Mouse (Mus musculus): ENCODE measurements at regions not wholly inside any gene's neighbourhood (a gene's known extent, or its start where the extent isn't known, plus 50 kb on each side); places are given as distances from the start of the nearest gene placed in this dataset.

- H3K27me3 ChIP-seq (ENCODE audit: control insufficient read depth, insufficient read depth, low read length): no peaks in the 10 kb centered on the region
- H3K9me3 ChIP-seq (ENCODE audit: control insufficient read depth, low read length): no peaks in the 10 kb centered on the region
- H3K9ac ChIP-seq (ENCODE audit: low read length): no peak overlapping the region
- 96% methylated on average over 1 of the region's 1 CpGs for WGBS
- DNase-seq (ENCODE audit: low spot score, missing footprints) (no peak), ATAC-seq (ENCODE audit: low FRiP score) (no peak)
- H3K4me1 ChIP-seq (ENCODE audit: control insufficient read depth, insufficient read depth, low read length): no peaks in the 10 kb centered on the region
- no peak overlapping the region for H3K27ac ChIP-seq (ENCODE audit: low read depth, low read length)
- no peak overlapping the region for H3K4me3 ChIP-seq (ENCODE audit: low read depth, low read length)
- H3K4me2 ChIP-seq: no peak overlapping the region
- H3K36me3 ChIP-seq (ENCODE audit: control insufficient read depth, insufficient read depth, low read length): no peaks in the 10 kb centered on the region
Observed at GRCm38 (mm10) chr8:128075566-128075965, 282.8 kb upstream of the Nrp1 start.

GRCm38 (mm10) chr8:128076226-128076625 lies 282.2 kb upstream of the Nrp1 start:
- ATAC-seq (ENCODE audit: low FRiP score) (no peak), DNase-seq (ENCODE audit: low spot score, missing footprints) (no peak)
- Histone ChIP-seq H3K9ac (ENCODE audit: low read length) (no peak overlapping the region), H3K4me1 (ENCODE audit: control insufficient read depth, insufficient read depth, low read length) (no peaks in the 10 kb centered on the region), H3K4me2 (no peak overlapping the region), H3K9me3 (ENCODE audit: control insufficient read depth, low read length) (no peaks in the 10 kb centered on the region), H3K36me3 (ENCODE audit: control insufficient read depth, insufficient read depth, low read length) (no peaks in the 10 kb centered on the region), H3K27me3 (ENCODE audit: control insufficient read depth, insufficient read depth, low read length) (no peaks in the 10 kb centered on the region), H3K4me3 (ENCODE audit: low read depth, low read length) (no peak overlapping the region), H3K27ac (ENCODE audit: low read depth, low read length) (no peak overlapping the region)
- 94% methylated on average over 4 of the region's 4 CpGs for WGBS

GRCm38 (mm10) chr8:128078740-128079139 lies 279.7 kb upstream of the Nrp1 start:
- no peak overlapping the region for H3K4me2 ChIP-seq
- no peak for ATAC-seq (ENCODE audit: low FRiP score)
- no peak for DNase-seq (ENCODE audit: low spot score, missing footprints)
- H3K27me3 ChIP-seq (ENCODE audit: control insufficient read depth, insufficient read depth, low read length): no peaks in the 10 kb centered on the region
- no peak overlapping the region for H3K4me3 ChIP-seq (ENCODE audit: low read depth, low read length)
- H3K4me1 ChIP-seq (ENCODE audit: control insufficient read depth, insufficient read depth, low read length): no peaks in the 10 kb centered on the region
- WGBS: 88% methylated on average over 1 of the region's 1 CpGs
- H3K9me3 ChIP-seq (ENCODE audit: control insufficient read depth, low read length): no peaks in the 10 kb centered on the region
- no peaks in the 10 kb centered on the region for H3K36me3 ChIP-seq (ENCODE audit: control insufficient read depth, insufficient read depth, low read length)
- no peak overlapping the region for H3K9ac ChIP-seq (ENCODE audit: low read length)
- H3K27ac ChIP-seq (ENCODE audit: low read depth, low read length): no peak overlapping the region

DNA sequence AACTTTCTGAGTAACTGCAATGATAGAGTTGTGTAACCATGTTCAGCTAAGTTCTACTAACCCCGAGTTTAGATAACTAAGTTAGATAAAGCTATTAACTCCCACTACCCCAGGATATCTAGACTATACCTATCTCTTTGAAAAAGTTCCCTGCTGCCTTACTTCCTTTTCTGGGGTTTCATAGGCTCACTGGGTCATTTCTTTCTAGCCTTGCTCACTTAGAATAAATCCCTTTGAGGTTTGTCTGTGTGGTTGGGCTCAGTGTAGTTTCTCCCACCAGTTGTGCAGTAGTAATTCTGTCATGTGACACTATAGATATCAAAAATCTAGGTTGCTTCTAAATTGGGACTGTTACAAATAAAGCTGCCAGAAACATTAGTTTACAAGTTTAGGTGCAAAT lies 272.6 kb upstream of the Nrp1 start:
- H3K36me3 ChIP-seq (ENCODE audit: control insufficient read depth, insufficient read depth, low read length): no peaks in the 10 kb centered on the region
- DNase-seq (ENCODE audit: low spot score, missing footprints) (no peak), ATAC-seq (ENCODE audit: low FRiP score) (no peak)
- H3K27me3 ChIP-seq (ENCODE audit: control insufficient read depth, insufficient read depth, low read length): no peaks in the 10 kb centered on the region; the same call in 1 of the 2 replicates
- H3K9me3 ChIP-seq (ENCODE audit: control insufficient read depth, low read length): no peaks in the 10 kb centered on the region
- WGBS: 82% methylated on average over 1 of the region's 1 CpGs
- no peaks in the 10 kb centered on the region for H3K4me1 ChIP-seq (ENCODE audit: control insufficient read depth, insufficient read depth, low read length)
- no peak overlapping the region for H3K4me3 ChIP-seq (ENCODE audit: low read depth, low read length)
- H3K27ac ChIP-seq (ENCODE audit: low read depth, low read length): no peak overlapping the region
- no peak overlapping the region for H3K9ac ChIP-seq (ENCODE audit: low read length)
- H3K4me2 ChIP-seq: no peak overlapping the region

DNA sequence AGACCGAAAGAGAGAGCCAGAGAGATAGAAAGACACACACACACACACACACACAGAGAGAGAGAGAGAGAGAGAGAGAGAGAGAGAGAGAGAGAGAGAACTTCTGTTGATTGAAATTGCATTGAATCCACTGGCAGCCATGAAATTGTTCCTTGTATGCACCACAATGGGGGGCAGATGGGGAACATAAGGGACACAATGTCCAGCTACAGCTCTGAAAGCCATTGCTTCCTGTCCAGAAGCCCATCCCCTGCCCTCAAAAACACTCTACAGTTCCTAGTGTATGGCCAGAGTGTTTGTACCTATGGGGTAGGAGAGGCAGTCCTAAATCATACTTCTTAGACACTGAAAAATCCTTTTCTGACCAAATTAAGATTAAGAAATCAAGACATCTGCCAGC lies 270.9 kb upstream of the Nrp1 start:
- H3K4me3 ChIP-seq (ENCODE audit: low read depth, low read length): no peak overlapping the region

GRCm38 (mm10) chr8:128092826-128093225 lies 265.6 kb upstream of the Nrp1 start:
- 90% methylated on average over 7 of the region's 7 CpGs for WGBS
- no peak overlapping the region for H3K4me2 ChIP-seq
- H3K9ac ChIP-seq (ENCODE audit: low read length): no peak overlapping the region
- H3K4me1 ChIP-seq (ENCODE audit: control insufficient read depth, insufficient read depth, low read length): no peaks in the 10 kb centered on the region
- ATAC-seq (ENCODE audit: low FRiP score): no peak
- H3K36me3 ChIP-seq (ENCODE audit: control insufficient read depth, insufficient read depth, low read length): no peaks in the 10 kb centered on the region
- no peaks in the 10 kb centered on the region for H3K9me3 ChIP-seq (ENCODE audit: control insufficient read depth, low read length)
- no peak overlapping the region for H3K27ac ChIP-seq (ENCODE audit: low read depth, low read length)
- no peak for DNase-seq (ENCODE audit: low spot score, missing footprints)
- no peaks in the 10 kb centered on the region; the same call in 1 of the 2 replicates for H3K27me3 ChIP-seq (ENCODE audit: control insufficient read depth, insufficient read depth, low read length)
- H3K4me3 ChIP-seq (ENCODE audit: low read depth, low read length): no peak overlapping the region

More for the DNA sequence above, 270.9 kb upstream of the Nrp1 start:
- DNase-seq (ENCODE audit: low spot score, missing footprints) (peak; percentile 84), ATAC-seq (ENCODE audit: low FRiP score) (0 out of 2 replicates have a peak, but pooled peaks have one; percentile 33)
- no peaks in the 10 kb centered on the region for H3K36me3 ChIP-seq (ENCODE audit: control insufficient read depth, insufficient read depth, low read length)
- H3K27me3 ChIP-seq (ENCODE audit: control insufficient read depth, insufficient read depth, low read length): no peaks in the 10 kb centered on the region; the same call in 1 of the 2 replicates
- WGBS: 83% methylated on average over 1 of the region's 1 CpGs
- no peak overlapping the region for H3K9ac ChIP-seq (ENCODE audit: low read length)
- H3K9me3 ChIP-seq (ENCODE audit: control insufficient read depth, low read length): no peaks in the 10 kb centered on the region
- H3K27ac ChIP-seq (ENCODE audit: low read depth, low read length): no peak overlapping the region
- H3K4me2 ChIP-seq: no peak overlapping the region
- H3K4me1 ChIP-seq (ENCODE audit: control insufficient read depth, insufficient read depth, low read length): no peaks in the 10 kb centered on the region

DNA sequence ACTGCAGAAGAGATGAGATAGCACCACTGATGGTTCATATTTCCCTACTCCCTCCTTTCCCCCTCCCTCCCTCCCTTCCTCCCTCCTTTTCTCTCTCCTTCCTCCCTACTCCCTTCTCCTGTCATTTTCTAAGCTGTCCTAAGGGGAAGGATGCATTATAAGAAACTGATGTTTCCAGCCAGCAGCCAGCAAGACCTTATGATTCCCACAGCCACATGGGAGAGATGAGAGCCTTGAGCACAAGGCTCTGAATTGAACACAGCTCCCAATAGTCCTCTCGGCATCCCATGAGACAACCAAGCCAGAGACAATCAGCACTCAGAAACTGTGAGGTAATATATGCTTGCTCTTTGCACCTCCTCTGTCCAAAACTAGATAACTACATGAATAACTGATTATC lies 263.0 kb upstream of the Nrp1 start:
- Histone ChIP-seq H3K4me2 (no peak overlapping the region), H3K4me1 (ENCODE audit: control insufficient read depth, insufficient read depth, low read length) (no peaks in the 10 kb centered on the region), H3K9me3 (ENCODE audit: control insufficient read depth, low read length) (no peaks in the 10 kb centered on the region), H3K4me3 (ENCODE audit: low read depth, low read length) (no peak overlapping the region), H3K27ac (ENCODE audit: low read depth, low read length) (no peak overlapping the region), H3K9ac (ENCODE audit: low read length) (no peak overlapping the region), H3K27me3 (ENCODE audit: control insufficient read depth, insufficient read depth, low read length) (no peaks in the 10 kb centered on the region), H3K36me3 (ENCODE audit: control insufficient read depth, insufficient read depth, low read length) (no peaks in the 10 kb centered on the region)
- no peak for DNase-seq (ENCODE audit: low spot score, missing footprints)
- no peak for ATAC-seq (ENCODE audit: low FRiP score)
- WGBS: 86% methylated on average over 1 of the region's 1 CpGs

- no peaks in the 10 kb centered on the region for H3K4me1 ChIP-seq (ENCODE audit: control insufficient read depth, insufficient read depth, low read length)
- 83% methylated on average over 3 of the region's 3 CpGs for WGBS
- H3K36me3 ChIP-seq (ENCODE audit: control insufficient read depth, insufficient read depth, low read length): no peaks in the 10 kb centered on the region
- no peaks in the 10 kb centered on the region for H3K9me3 ChIP-seq (ENCODE audit: control insufficient read depth, low read length)
- H3K4me3 ChIP-seq (ENCODE audit: low read depth, low read length): no peak overlapping the region
- ATAC-seq (ENCODE audit: low FRiP score): no peak
- no peak for DNase-seq (ENCODE audit: low spot score, missing footprints)
- no peak overlapping the region for H3K9ac ChIP-seq (ENCODE audit: low read length)
- H3K27me3 ChIP-seq (ENCODE audit: control insufficient read depth, insufficient read depth, low read length): no peaks in the 10 kb centered on the region
- H3K27ac ChIP-seq (ENCODE audit: low read depth, low read length): no peak overlapping the region
- H3K4me2 ChIP-seq: no peak overlapping the region
Observed at GRCm38 (mm10) chr8:128097601-128098000, 260.8 kb upstream of the Nrp1 start.

GRCm38 (mm10) chr8:128103380-128103779 lies 255.0 kb upstream of the Nrp1 start:
- WGBS: 97% methylated on average over 1 of the region's 1 CpGs
- no peak for DNase-seq (ENCODE audit: low spot score, missing footprints)
- no peaks in the 10 kb centered on the region for H3K4me1 ChIP-seq (ENCODE audit: control insufficient read depth, insufficient read depth, low read length)

GRCm38 (mm10) chr8:128106569-128106968 lies 251.8 kb upstream of the Nrp1 start:
- WGBS: 89% methylated on average over 2 of the region's 2 CpGs

More at GRCm38 (mm10) chr8:128103380-128103779, 255.0 kb upstream of the Nrp1 start:
- no peaks in the 10 kb centered on the region for H3K9me3 ChIP-seq (ENCODE audit: control insufficient read depth, low read length)
- H3K27me3 ChIP-seq (ENCODE audit: control insufficient read depth, insufficient read depth, low read length): no peaks in the 10 kb centered on the region
- H3K4me2 ChIP-seq: no peak overlapping the region
- no peak overlapping the region for H3K9ac ChIP-seq (ENCODE audit: low read length)
- no peak overlapping the region for H3K4me3 ChIP-seq (ENCODE audit: low read depth, low read length)
- no peaks in the 10 kb centered on the region for H3K36me3 ChIP-seq (ENCODE audit: control insufficient read depth, insufficient read depth, low read length)
- no peak overlapping the region for H3K27ac ChIP-seq (ENCODE audit: low read depth, low read length)
- ATAC-seq (ENCODE audit: low FRiP score): no peak

More at GRCm38 (mm10) chr8:128106569-128106968, 251.8 kb upstream of the Nrp1 start:
- no peak overlapping the region for H3K9ac ChIP-seq (ENCODE audit: low read length)
- H3K27ac ChIP-seq (ENCODE audit: low read depth, low read length): no peak overlapping the region
- ATAC-seq (ENCODE audit: low FRiP score) (no peak), DNase-seq (ENCODE audit: low spot score, missing footprints) (no peak)
- no peaks in the 10 kb centered on the region for H3K27me3 ChIP-seq (ENCODE audit: control insufficient read depth, insufficient read depth, low read length)
- no peaks in the 10 kb centered on the region for H3K4me1 ChIP-seq (ENCODE audit: control insufficient read depth, insufficient read depth, low read length)
- H3K4me2 ChIP-seq: no peak overlapping the region
- no peaks in the 10 kb centered on the region for H3K36me3 ChIP-seq (ENCODE audit: control insufficient read depth, insufficient read depth, low read length)
- H3K4me3 ChIP-seq (ENCODE audit: low read depth, low read length): no peak overlapping the region
- no peaks in the 10 kb centered on the region for H3K9me3 ChIP-seq (ENCODE audit: control insufficient read depth, low read length)
